Mouse (Mus musculus) midbrain, postnatal 0 days (tissue): ENCODE measurements around the gene Lrmda. TPM values are rescaled to one million over a fixed set of nuclear protein-coding genes. Genes with fewer than 3 reads are reported as not detected.

ENCODE experiments used
- ATAC-seq: fragments of 200-750 bp; cut with Nextera tagmentation; 2 replicates; pipeline ENCODE4 v1.8.0; 2017; ENCODE audit warnings: moderate number of reproducible peaks, mild to moderate bottlenecking, moderate TSS enrichment, moderate library complexity; ENCODE audit not compliant: low FRiP score
- DNase-seq: peaks from one replicate; pipeline ENCODE4 v3.0.0-alpha.2; 2015; ENCODE audit warnings: low spot score
- H3K27ac ChIP-seq: fragments of 300-500 bp; sonication (generic); 2 replicates; pipeline ENCODE4 v1.5.1; 2014; ENCODE audit warnings: low read depth, mild to moderate bottlenecking, low read length, mixed read lengths
- H3K27me3 ChIP-seq: fragments of 300-500 bp; sonication (generic); 2 replicates; pipeline ENCODE4 v1.6.1; 2014; ENCODE audit warnings: low read length, control low read depth, mixed read lengths; ENCODE audit not compliant: insufficient read depth
- H3K36me3 ChIP-seq: fragments of 300-500 bp; sonication (generic); 2 replicates; pipeline ENCODE4 v1.6.1; 2014; ENCODE audit warnings: low read length, control low read depth, mixed read lengths; ENCODE audit not compliant: insufficient read depth
- H3K4me1 ChIP-seq: fragments of 300-500 bp; sonication (generic); 2 replicates; pipeline ENCODE4 v1.6.1; 2014; ENCODE audit warnings: mild to moderate bottlenecking, control low read depth, antibody characterized with exemption, low read length, mixed read lengths; ENCODE audit not compliant: insufficient read depth
- H3K4me2 ChIP-seq: fragments of 300-500 bp; sonication (generic); 2 replicates; pipeline ENCODE4 v1.6.1; 2014; ENCODE audit warnings: low read depth, mild to moderate bottlenecking, low read length, mixed read lengths; ENCODE audit not compliant: poor library complexity, severe bottlenecking
- H3K4me3 ChIP-seq: fragments of 300-500 bp; sonication (generic); 2 replicates; pipeline ENCODE4 v1.5.1; 2014; ENCODE audit warnings: low read depth, mild to moderate bottlenecking, low read length, moderate library complexity
- H3K9ac ChIP-seq: fragments of 300-500 bp; sonication (generic); replicated peaks from 2 replicates; pipeline ENCODE4 v1.6.1; 2014; ENCODE audit warnings: mild to moderate bottlenecking, low read length, moderate library complexity, mixed read lengths; ENCODE audit not compliant: poor library complexity, severe bottlenecking
- H3K9me3 ChIP-seq: fragments of 300-500 bp; sonication (generic); 2 replicates; pipeline ENCODE4 v1.6.1; 2016; ENCODE audit warnings: low read length, control low read depth
- CTCF ChIP-seq: IDR thresholded peaks from 2 replicates; pipeline ENCODE4 v1.5.1; 2016; ENCODE audit warnings: antibody characterized with exemption, mild to moderate bottlenecking
- WGBS: fragments of 180-500 bp; shearing (Covaris S2); extraction: QIAGEN DNeasy Blood & Tissue Kit; methylation state at CpG from one replicate; pipeline ENCODE4 v1.1.7; 2014; 5-methylcytosine and 5-hydroxymethylcytosine counted together
- polyA plus RNA-seq: library from polyadenylated mRNA; unstranded; fragments of >200 nt; fragmentation: Nextera tagmentation; extraction: Ambion mirVana; gene quantifications from 2 replicates; pipeline ENCODE4 v1.2.1, GENCODE M21; 2015
- total RNA-seq: library from RNA; depleted of rRNA; stranded (reverse); fragments of >200 nt; gene quantifications from 2 replicates; pipeline ENCODE4 v1.2.3, GENCODE M21; 2014

Gene Lrmda
- total and polyA plus RNA-seq, 2 experiments from 2014 or later, result 0.35 TPM; not detected in 1

- Histone ChIP-seq H3K4me2 (no peak overlapping the region), H3K4me3 (no peak overlapping the region), H3K9me3 (no peaks in the 10 kb centered on the region), H3K27me3 (no peaks in the 10 kb centered on the region), H3K9ac (no peak overlapping the region), H3K36me3 (no peaks in the 10 kb centered on the region), H3K27ac (no peak overlapping the region), H3K4me1 (no peaks in the 10 kb centered on the region)
- WGBS, result 78% methylated on average over 3 of the region's 3 CpGs
- DNase-seq, result no peak
- no peak for TF ChIP-seq CTCF
- ATAC-seq, result no peak
Measured at GRCm38 (mm10) chr14:22530706-22531105, 511.2 kb downstream of the Lrmda start.

DNA sequence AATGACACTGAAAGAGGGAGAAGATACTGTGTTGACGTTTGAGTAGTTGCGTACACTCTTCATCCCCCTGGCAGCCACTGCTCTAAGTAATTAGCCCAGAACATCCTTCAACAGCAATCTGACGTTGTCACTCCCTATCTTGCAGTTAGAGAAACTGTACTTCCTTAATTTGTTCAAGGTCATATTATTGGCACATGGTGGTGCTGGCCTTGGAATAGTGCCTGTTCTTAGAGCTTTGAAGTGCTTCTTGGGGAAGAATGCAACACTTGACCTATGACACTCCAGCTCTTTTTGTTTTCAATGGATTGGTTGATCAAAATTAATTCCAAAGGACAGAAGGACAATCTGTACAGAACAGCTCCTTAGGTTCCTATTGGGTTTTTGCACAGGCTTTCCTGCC lies 514.0 kb downstream of the Lrmda start:
- Histone ChIP-seq H3K4me1 (no peaks in the 10 kb centered on the region), H3K27ac (no peak overlapping the region), H3K9ac (no peak overlapping the region), H3K9me3 (no peaks in the 10 kb centered on the region), H3K27me3 (no peaks in the 10 kb centered on the region), H3K4me3 (no peak overlapping the region), H3K4me2 (no peak overlapping the region), H3K36me3 (no peaks in the 10 kb centered on the region)
- no peak for TF ChIP-seq CTCF
- ATAC-seq (no peak), DNase-seq (no peak)
- 88% methylated on average over 3 of the region's 3 CpGs for WGBS

DNA sequence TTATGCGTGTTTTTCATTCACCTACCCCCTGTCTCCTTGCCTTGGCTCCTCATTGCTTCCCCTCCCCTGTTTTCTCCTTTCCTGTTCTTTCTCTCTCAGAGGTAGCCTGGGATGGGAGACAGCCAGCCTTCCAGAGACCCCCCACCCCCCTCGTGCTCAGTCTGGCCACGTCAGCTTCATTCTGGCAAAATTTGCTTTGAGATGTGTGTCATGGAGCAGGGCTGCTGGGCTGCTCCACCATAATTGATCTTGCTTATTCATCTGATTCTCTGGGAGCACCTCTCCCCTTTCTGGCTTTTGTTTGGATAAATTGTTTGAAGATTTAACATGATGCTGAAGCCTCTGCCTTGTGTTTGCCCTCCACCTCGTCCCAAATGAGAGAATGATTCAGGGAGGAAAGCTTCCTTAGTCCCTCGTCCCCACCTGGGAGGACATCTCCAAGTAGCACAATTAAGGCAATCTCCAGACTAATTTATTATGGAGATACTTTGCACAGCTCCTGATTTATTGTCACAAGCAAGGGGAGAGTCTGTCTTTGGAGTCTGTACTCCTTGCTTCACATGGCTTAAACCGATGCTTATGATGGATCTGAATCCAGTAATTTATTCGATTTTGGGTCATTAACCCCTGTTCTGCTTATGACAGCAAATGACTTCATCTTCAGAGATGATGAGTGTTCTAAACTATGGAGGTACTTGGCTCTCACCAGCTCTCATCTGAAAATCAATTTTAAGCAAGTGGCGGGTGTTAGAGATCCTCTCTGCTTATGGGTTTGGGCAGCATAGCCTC lies 526.6 kb downstream of the Lrmda start:
- Histone ChIP-seq H3K4me2 (no peak overlapping the region), H3K4me3 (no peak overlapping the region), H3K9me3 (no peaks in the 10 kb centered on the region), H3K36me3 (no peaks in the 10 kb centered on the region), H3K27ac (no peak overlapping the region), H3K9ac (no peak overlapping the region), H3K27me3 (no peaks in the 10 kb centered on the region), H3K4me1 (peaks cover 11% of the 10 kb centered on the region; the same call in 1 of the 2 replicates)
- ATAC-seq (no peak), DNase-seq (no peak)
- TF ChIP-seq CTCF, result no peak
- WGBS, result 41% methylated on average over 8 of the region's 8 CpGs

- ATAC-seq, result no peak
- 29% methylated on average over 4 of the region's 4 CpGs for WGBS
- no peak for TF ChIP-seq CTCF
Measured at GRCm38 (mm10) chr14:22546676-22546984, 527.1 kb downstream of the Lrmda start.

GRCm38 (mm10) chr14:22548286-22548685 lies 528.8 kb downstream of the Lrmda start:
- Histone ChIP-seq H3K36me3 (no peaks in the 10 kb centered on the region), H3K4me1 (peaks cover 11% of the 10 kb centered on the region; the same call in 1 of the 2 replicates), H3K4me3 (no peak overlapping the region), H3K9me3 (no peaks in the 10 kb centered on the region), H3K9ac (no peak overlapping the region), H3K27ac (no peak overlapping the region), H3K4me2 (no peak overlapping the region), H3K27me3 (no peaks in the 10 kb centered on the region)
- ATAC-seq (no peak), DNase-seq (no peak)
- no peak for TF ChIP-seq CTCF
- WGBS, result 22% methylated on average over 2 of the region's 2 CpGs

More at GRCm38 (mm10) chr14:22546676-22546984, 527.1 kb downstream of the Lrmda start:
- Histone ChIP-seq H3K4me2 (no peak overlapping the region), H3K27ac (no peak overlapping the region), H3K27me3 (no peaks in the 10 kb centered on the region), H3K4me1 (peaks cover 11% of the 10 kb centered on the region; the same call in 1 of the 2 replicates), H3K4me3 (no peak overlapping the region), H3K9me3 (no peaks in the 10 kb centered on the region), H3K9ac (no peak overlapping the region), H3K36me3 (no peaks in the 10 kb centered on the region)
- no peak for DNase-seq

DNA sequence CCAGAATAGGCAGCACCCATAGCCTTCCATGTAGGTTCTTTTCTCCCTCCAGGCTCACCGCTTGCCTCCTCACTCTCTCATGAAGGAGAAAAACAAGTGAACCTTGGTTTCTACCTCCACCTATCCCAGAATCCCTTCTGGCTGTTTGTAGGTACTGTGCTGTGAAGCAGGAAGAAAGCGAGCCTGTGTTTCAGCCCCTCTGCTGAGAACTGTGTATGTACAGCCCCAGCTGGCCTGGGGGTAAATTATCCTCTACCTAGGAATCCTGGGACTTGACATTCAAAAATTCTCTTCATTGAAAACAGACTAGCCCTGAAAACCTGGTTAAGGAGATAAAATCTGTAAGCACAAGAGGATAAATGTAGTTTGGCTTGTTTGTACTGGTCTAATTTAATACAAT lies 529.7 kb downstream of the Lrmda start:
- WGBS, result 90% methylated on average over 2 of the region's 2 CpGs

More for the DNA sequence above, 529.7 kb downstream of the Lrmda start:
- no peak for TF ChIP-seq CTCF
- no peaks in the 10 kb centered on the region for H3K9me3 ChIP-seq
- H3K36me3 ChIP-seq, result no peaks in the 10 kb centered on the region
- no peak overlapping the region for H3K4me2 ChIP-seq
- peaks cover 11% of the 10 kb centered on the region; the same call in 1 of the 2 replicates for H3K4me1 ChIP-seq
- ATAC-seq, result no peak
- H3K9ac ChIP-seq, result no peak overlapping the region
- no peaks in the 10 kb centered on the region for H3K27me3 ChIP-seq
- H3K27ac ChIP-seq, result no peak overlapping the region
- H3K4me3 ChIP-seq, result no peak overlapping the region
- DNase-seq, result no peak
